Mouse (Mus musculus): Measurements from ENCODE around the gene Rbl2.

Gene Rbl2

GRCm38 (mm10) chr8:91069834-91070233 is at the start of gene Rbl2:
Gene Rbl2 (plus strand): TSS chr8:91070057.
- peak; percentile 96 to 97 for DNase-seq

GRCm38 (mm10) chr8:91034417-91034816 is 35.4 kb upstream of the Rbl2 start:
- peak in 1 of 2 experiments; percentile 3 for DNase-seq

- no peak for DNase-seq
Observed at GRCm38 (mm10) chr8:91036905-91037304, 33.0 kb upstream of the Rbl2 start.

GRCm38 (mm10) chr8:91038637-91039036 is 31.2 kb upstream of the Rbl2 start:
- DNase-seq, result no peak

- no peak for DNase-seq
Observed at GRCm38 (mm10) chr8:91046370-91046769, 23.5 kb upstream of the Rbl2 start.

GRCm38 (mm10) chr8:91051037-91051436 is 18.8 kb upstream of the Rbl2 start:
- DNase-seq, result no peak

GRCm38 (mm10) chr8:91054418-91054817 is 15.4 kb upstream of the Rbl2 start:
- no peak for DNase-seq

GRCm38 (mm10) chr8:91056848-91057247 is 13.0 kb upstream of the Rbl2 start:
- no peak for DNase-seq

- no peak for DNase-seq
Observed at GRCm38 (mm10) chr8:91059086-91059578, 10.7 kb upstream of the Rbl2 start.

- DNase-seq, result no peak
Observed at GRCm38 (mm10) chr8:91059884-91060510, 9.9 kb upstream of the Rbl2 start.

- peak in 1 of 2 experiments; percentile 15 for DNase-seq
Observed at GRCm38 (mm10) chr8:91060555-91061471, 9.0 kb upstream of the Rbl2 start.

- DNase-seq, result no peak
Observed at GRCm38 (mm10) chr8:91065179-91065578, 4.7 kb upstream of the Rbl2 start.

GRCm38 (mm10) chr8:91069407-91069806 is 450 bp upstream of the Rbl2 start:
- DNase-seq, result peak in 1 of 2 experiments; percentile 19

- peak; percentile 80 to 83 for DNase-seq
Observed at GRCm38 (mm10) chr8:91070275-91070859, 510 bp downstream of the Rbl2 start.

- no peak for DNase-seq
Observed at GRCm38 (mm10) chr8:91077077-91077867, 7.4 kb downstream of the Rbl2 start.

GRCm38 (mm10) chr8:91079678-91080077 is 9.8 kb downstream of the Rbl2 start:
- DNase-seq, result peak in 1 of 2 experiments; percentile 23

GRCm38 (mm10) chr8:91081911-91082310 is 12.1 kb downstream of the Rbl2 start:
- peak; percentile 33 to 39 for DNase-seq

- peak; percentile 17 to 30 for DNase-seq
Observed at GRCm38 (mm10) chr8:91082428-91082827, 12.6 kb downstream of the Rbl2 start.

- no peak for DNase-seq
Observed at GRCm38 (mm10) chr8:91088452-91088851, 18.6 kb downstream of the Rbl2 start.

GRCm38 (mm10) chr8:91089601-91090000 is 19.7 kb downstream of the Rbl2 start:
- no peak for DNase-seq

- no peak for DNase-seq
Observed at GRCm38 (mm10) chr8:91094135-91094534, 24.3 kb downstream of the Rbl2 start.

GRCm38 (mm10) chr8:91098106-91098505 is 28.2 kb downstream of the Rbl2 start:
- DNase-seq, result no peak

GRCm38 (mm10) chr8:91106271-91106670 is 36.4 kb downstream of the Rbl2 start:
- no peak for DNase-seq
